Mouse (Mus musculus) B cell, adult (primary cell): ENCODE data around the gene Prox1. TPM values are rescaled to one million over a fixed set of nuclear protein-coding genes. Genes with fewer than 3 reads are reported as not detected.

Experiments
- total RNA-seq: library from RNA; stranded (reverse); gene quantifications from 4 replicates; pipeline ENCODE4 v1.2.4, GENCODE M21; 2023; ENCODE audit not compliant: inconsistent age

Gene Prox1
- 0.90 to 1.1 TPM (median 1.1 TPM) in 4 replicates for total RNA-seq

DNA sequence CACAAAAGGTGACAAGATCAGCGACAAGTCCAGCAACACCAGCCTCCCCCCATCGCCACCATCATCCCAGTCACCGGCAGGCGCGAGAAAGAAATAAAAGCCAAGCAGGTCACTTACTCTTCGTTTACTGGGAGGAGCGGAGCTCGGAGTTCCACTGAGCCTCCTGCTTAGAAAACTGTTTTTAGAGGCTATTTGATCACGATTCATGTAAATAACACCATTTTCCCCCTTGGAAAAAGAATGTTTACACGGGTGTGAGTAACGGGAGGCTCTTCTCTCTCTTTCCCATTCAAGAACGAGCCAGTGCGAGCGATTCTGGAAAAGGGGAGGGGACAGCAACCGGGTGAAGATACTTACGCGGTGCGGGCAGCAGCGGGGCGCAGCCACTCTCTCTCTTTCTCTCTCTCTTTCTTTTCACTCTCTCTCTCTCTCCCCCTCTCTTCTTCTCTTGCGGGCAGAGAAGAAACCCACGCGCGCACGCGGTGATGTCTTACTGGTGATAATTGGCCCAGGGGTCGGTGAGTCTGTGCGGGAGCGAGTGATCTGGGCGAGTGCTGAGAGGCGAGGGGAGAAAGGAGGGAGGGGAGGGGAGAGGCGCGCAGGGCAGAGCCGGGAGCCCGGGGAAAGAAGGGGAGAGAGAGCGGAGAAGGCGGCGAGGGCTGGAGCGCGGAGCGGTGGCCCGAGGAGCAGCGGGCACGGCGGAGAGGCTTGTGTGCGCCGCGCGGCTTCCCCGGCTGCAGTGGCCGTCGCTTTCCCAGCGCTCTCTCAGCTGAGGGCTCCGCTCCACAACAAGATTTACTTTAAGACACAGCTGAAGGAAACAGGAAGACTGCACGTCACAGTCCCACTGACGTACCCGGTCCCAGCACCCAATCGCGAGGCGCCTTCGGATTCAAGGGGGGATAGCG lies at the start of gene Prox1:
Gene Prox1 (minus strand): TSS at position 804 of the 908 bp plus-strand sequence.

Other genes starting within 250 kb of the Prox1 start
- 2.4 to 6.4 TPM (median 3.3 TPM) in 4 replicates for gene Smyd2, start 248.4 kb downstream of the Prox1 start, total RNA-seq